Mouse (Mus musculus): ENCODE measurements around the gene Nat8f4.
"Not testable (repeated sequence)": the region's sequence is repeated elsewhere in the genome, so short reads cannot be mapped to it uniquely, and the experiment has no call there.

Nat8f4 gene

GRCm38 (mm10) chr6:85867726-85868690 lies 36.7 kb downstream of the Nat8f4 start:
- no peak for DNase-seq (ENCODE audit: low read depth, low spot score)
- Histone ChIP-seq H3K27me3 (ENCODE audit: control insufficient read depth, insufficient read depth, low read length, poor library complexity, severe bottlenecking) (no peaks in the 10 kb centered on the region), H3K36me3 (ENCODE audit: control insufficient read depth, insufficient read depth, low read length, poor library complexity, severe bottlenecking) (no peaks in the 10 kb centered on the region)

DNA sequence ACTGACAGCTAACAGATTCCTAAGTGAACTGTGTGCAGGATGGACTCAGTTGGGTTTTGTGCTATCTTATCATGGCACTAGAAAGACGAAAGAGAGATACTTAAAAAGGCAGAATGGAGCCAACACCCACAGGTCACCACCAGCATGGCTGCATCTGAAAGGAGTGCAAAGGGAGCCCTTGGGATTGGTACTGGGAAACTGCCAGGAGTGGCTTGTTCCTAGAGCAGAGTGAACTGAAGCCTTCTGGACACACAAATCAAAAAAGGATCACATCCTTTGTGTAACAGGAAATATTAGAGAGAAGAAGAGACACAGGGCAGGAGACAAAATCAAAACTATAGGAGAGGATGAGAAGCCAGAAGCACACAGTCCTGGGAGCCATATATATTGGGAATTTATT lies 37.7 kb downstream of the Nat8f4 start:
- not testable (repeated sequence) for H3K27me3 ChIP-seq (ENCODE audit: control insufficient read depth, insufficient read depth, low read length, poor library complexity, severe bottlenecking); DNase-seq (ENCODE audit: low read depth, low spot score); H3K36me3 ChIP-seq (ENCODE audit: control insufficient read depth, insufficient read depth, low read length, poor library complexity, severe bottlenecking)

DNA sequence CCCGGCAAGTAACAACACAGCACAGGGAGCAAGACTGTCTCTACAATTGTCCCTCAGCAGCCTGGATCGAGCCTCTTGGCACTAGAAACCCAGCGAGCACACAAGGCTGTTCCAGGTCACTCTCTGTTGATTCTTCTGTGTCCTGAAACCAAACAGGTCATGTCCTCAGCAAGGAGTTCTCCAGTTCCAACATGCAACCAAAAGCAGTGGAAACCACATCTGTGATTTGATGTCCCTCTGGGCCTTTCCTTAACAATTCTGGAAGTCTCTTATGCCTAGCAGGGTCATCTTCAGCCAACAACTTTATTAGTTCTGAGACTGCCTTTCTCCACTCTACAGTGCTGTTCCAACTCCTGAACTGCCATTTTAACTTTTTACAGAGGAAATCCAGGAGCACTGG lies 38.5 kb downstream of the Nat8f4 start:
- H3K36me3 ChIP-seq (ENCODE audit: control insufficient read depth, insufficient read depth, low read length, poor library complexity, severe bottlenecking); DNase-seq (ENCODE audit: low read depth, low spot score); H3K27me3 ChIP-seq (ENCODE audit: control insufficient read depth, insufficient read depth, low read length, poor library complexity, severe bottlenecking): not testable (repeated sequence)

- H3K27me3 ChIP-seq (ENCODE audit: control insufficient read depth, insufficient read depth, low read length, poor library complexity, severe bottlenecking); H3K36me3 ChIP-seq (ENCODE audit: control insufficient read depth, insufficient read depth, low read length, poor library complexity, severe bottlenecking); DNase-seq (ENCODE audit: low read depth, low spot score): not testable (repeated sequence)
Observed at GRCm38 (mm10) chr6:85864900-85865639, 39.6 kb downstream of the Nat8f4 start.

GRCm38 (mm10) chr6:85863840-85864239 lies 40.8 kb downstream of the Nat8f4 start:
- H3K36me3 ChIP-seq (ENCODE audit: control insufficient read depth, insufficient read depth, low read length, poor library complexity, severe bottlenecking) = no peaks in the 10 kb centered on the region
- no peaks in the 10 kb centered on the region for H3K27me3 ChIP-seq (ENCODE audit: control insufficient read depth, insufficient read depth, low read length, poor library complexity, severe bottlenecking)
- DNase-seq (ENCODE audit: low read depth, low spot score) = no peak

DNA sequence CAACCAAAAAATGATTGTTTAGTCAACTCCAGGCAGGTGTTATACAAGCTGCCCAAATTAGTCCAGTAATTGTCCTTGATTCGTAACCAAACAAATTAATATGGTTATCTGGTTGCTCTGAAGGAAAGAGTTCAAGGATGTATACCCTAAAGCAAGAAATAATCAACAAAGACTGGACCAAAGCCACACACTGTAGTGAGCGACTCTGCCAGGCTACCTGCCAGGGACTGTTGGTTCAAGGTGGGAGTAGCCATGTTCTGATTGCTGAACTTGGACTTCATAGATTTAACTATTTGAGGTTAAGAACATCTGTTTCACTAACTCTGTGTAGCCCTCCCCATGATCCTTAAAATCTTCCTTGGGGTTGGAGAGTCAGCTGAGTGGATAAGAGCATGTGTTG lies 41.5 kb downstream of the Nat8f4 start:
- no peak for DNase-seq (ENCODE audit: low read depth, low spot score)
- no peaks in the 10 kb centered on the region for H3K36me3 ChIP-seq (ENCODE audit: control insufficient read depth, insufficient read depth, low read length, poor library complexity, severe bottlenecking)
- H3K27me3 ChIP-seq (ENCODE audit: control insufficient read depth, insufficient read depth, low read length, poor library complexity, severe bottlenecking) = no peaks in the 10 kb centered on the region

DNA sequence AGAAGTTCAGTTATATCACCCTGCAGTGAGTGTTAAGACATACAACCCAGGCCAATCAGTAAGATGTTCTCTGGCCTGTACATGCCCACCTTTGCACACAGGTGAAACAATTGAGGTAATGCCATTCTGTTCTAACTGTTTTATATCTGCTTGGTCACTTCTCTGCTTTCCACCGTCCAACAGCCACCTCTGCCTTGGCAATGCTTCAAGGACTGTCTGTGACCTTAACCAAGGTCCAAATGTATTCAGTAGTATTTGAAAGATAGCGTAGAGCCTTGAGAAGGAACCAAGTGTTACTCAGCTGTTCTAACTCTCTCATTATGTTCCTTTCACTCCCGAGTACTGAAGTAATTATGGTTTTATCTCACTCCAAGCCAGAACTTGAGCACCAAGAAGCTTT lies 42.1 kb downstream of the Nat8f4 start:
- no peaks in the 10 kb centered on the region for H3K36me3 ChIP-seq (ENCODE audit: control insufficient read depth, insufficient read depth, low read length, poor library complexity, severe bottlenecking)
- DNase-seq (ENCODE audit: low read depth, low spot score) = no peak
- H3K27me3 ChIP-seq (ENCODE audit: control insufficient read depth, insufficient read depth, low read length, poor library complexity, severe bottlenecking) = no peaks in the 10 kb centered on the region

DNA sequence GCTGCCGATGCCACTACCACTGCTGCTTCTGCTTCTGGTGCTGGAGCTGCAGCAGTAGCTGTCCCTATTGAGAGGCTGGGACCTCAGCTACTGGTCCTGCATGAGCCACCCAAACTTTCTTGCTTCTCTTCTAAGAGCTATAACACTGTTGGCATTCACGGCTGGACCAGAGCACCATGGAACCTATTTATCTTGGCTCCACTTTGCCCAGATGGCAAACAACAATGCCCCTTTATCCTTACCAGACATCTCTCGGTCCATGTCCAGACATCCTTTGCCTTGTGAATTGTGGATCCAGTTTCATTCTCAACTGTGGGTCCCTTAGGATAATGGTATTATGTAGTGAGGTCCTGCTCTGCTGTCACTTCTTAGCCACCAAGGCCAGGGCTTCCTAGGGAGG lies 43.4 kb downstream of the Nat8f4 start:
- Histone ChIP-seq H3K27me3 (ENCODE audit: control insufficient read depth, insufficient read depth, low read length, poor library complexity, severe bottlenecking) (no peaks in the 10 kb centered on the region), H3K36me3 (ENCODE audit: control insufficient read depth, insufficient read depth, low read length, poor library complexity, severe bottlenecking) (no peaks in the 10 kb centered on the region)
- no peak for DNase-seq (ENCODE audit: low read depth, low spot score)

- no peaks in the 10 kb centered on the region for H3K27me3 ChIP-seq (ENCODE audit: control insufficient read depth, insufficient read depth, low read length, poor library complexity, severe bottlenecking)
- no peak for DNase-seq (ENCODE audit: low read depth, low spot score)
- no peaks in the 10 kb centered on the region for H3K36me3 ChIP-seq (ENCODE audit: control insufficient read depth, insufficient read depth, low read length, poor library complexity, severe bottlenecking)
Observed at GRCm38 (mm10) chr6:85856194-85856678, 48.4 kb downstream of the Nat8f4 start.

- no peaks in the 10 kb centered on the region for H3K27me3 ChIP-seq (ENCODE audit: control insufficient read depth, insufficient read depth, low read length, poor library complexity, severe bottlenecking)
- H3K36me3 ChIP-seq (ENCODE audit: control insufficient read depth, insufficient read depth, low read length, poor library complexity, severe bottlenecking) = no peaks in the 10 kb centered on the region
- DNase-seq (ENCODE audit: low read depth, low spot score) = no peak
Observed at GRCm38 (mm10) chr6:85853481-85853880, 51.2 kb downstream of the Nat8f4 start.

DNA sequence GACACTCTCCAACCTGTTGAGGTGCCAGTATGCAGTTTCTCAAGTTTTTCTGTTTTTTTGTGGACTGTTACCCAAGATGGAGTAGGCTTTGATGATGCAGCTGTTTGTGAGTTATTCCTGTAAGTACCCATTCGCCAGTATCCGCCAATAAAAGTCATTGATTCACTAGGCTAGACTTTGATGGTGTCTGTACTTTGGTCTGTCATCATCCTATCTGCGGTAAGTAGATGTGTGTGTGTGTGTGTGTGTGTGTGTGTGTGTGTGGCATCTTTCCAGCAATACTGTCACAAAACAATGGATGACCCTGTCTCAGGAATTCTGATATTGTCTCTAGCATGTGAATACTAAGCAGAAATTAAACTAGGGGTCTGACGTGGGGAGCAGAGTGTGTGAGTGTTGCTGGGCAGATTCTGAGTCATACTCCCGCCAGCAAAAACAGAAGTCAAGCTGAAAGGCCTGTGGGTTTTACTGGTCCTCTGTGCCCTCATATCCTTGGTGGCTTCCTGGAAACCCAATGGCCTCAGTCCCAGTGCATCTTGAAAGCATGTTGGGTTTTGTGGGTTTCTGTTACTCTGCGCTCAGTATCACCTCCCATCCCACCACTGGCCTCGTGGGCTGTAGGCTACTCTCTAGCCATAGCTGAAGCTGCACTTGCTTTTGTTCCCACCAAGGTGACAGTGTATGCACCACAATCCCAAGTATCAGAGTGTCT lies 53.5 kb downstream of the Nat8f4 start:
- DNase-seq (ENCODE audit: low read depth, low spot score) = no peak
- H3K36me3 ChIP-seq (ENCODE audit: control insufficient read depth, insufficient read depth, low read length, poor library complexity, severe bottlenecking) = no peaks in the 10 kb centered on the region
- no peaks in the 10 kb centered on the region for H3K27me3 ChIP-seq (ENCODE audit: control insufficient read depth, insufficient read depth, low read length, poor library complexity, severe bottlenecking)

- no peak for DNase-seq (ENCODE audit: low read depth, low spot score)
- Histone ChIP-seq H3K36me3 (ENCODE audit: control insufficient read depth, insufficient read depth, low read length, poor library complexity, severe bottlenecking) (no peaks in the 10 kb centered on the region), H3K27me3 (ENCODE audit: control insufficient read depth, insufficient read depth, low read length, poor library complexity, severe bottlenecking) (no peaks in the 10 kb centered on the region)
Observed at GRCm38 (mm10) chr6:85849240-85849639, 55.4 kb downstream of the Nat8f4 start.

Measured in splenic B cell, adult 2 months (primary cell).